Mouse (Mus musculus) duodenum, adult 2 months (tissue): ENCODE measurements around the gene Lce3c. TPM values are rescaled to one million over a fixed set of nuclear protein-coding genes. Genes with fewer than 3 reads are reported as not detected.

ENCODE experiments used
- polyA plus RNA-seq: library from polyadenylated mRNA; depleted of rRNA; stranded (reverse); fragments of >200 nt; gene quantifications from 2 replicates; pipeline ENCODE4 v1.2.3, GENCODE M21; 2012; ENCODE audit warnings: low replicate concordance; rRNA removed

Gene Lce3c
- polyA plus RNA-seq = not detected in 2 replicates

DNA sequence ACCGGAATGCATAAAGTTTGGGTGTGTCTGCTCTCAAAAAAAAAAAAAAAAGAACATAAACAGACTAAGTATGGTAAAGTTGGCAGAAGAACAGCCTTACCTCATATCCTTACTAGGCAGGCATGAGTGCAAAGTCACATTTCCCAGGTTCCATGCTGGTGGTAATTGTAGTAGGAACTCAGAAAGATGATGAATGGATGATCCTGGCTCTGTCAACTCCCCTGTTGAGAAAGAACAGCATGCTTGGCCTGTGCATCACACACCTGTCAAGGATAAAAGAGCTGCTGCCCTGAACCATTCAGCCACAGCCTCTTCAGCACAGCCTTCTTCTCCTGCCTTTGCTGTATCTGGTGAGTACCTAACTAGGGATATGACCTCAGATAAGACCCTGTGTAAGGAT is at the start of gene Lce3c:
Gene Lce3c (plus strand): TSS at position 301 of the 400 bp plus-strand sequence.

DNA sequence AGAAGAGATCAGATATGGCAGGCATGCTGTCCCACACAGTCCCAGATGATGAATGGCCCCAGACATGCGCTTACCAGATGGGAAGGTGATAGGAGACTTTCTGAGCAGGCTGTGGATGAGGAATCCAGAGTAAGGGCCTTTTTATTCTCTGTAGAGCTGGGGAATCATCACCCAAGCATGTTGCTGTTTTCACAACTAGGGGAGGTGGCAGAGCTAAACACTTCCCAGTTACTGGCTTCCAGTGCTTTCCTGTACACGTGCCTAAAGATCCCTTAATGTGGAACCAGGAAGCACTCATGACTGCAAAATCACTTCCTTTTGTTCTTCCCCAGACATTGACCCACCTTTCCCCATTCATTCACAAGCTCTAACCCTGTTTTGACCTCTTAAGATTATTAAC is 18.2 kb upstream of the Lce3c start, which contains the start of gene Lce3a:
Gene Lce3a (minus strand): TSS at position 101 of the 400 bp plus-strand sequence.

DNA sequence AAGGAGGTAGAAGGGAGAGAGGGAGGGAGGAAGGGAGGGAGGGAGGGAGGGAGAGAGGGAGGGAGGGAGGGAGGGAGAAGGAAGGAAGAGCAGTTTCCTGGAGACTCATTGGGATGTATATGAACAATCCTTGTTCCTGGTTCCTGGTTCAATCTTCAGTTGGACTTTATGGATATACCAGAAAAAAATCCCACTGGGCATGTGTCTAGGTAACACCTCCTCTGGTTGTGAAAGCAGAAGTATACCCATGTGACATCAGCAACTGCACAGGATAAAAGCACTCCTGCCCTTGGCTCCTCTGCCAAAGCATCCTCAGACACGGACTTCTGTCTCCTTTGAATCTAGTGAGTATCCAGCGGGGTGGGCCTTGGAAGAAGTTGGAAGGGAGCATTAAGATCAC is 11.6 kb upstream of the Lce3c start, which contains the start of gene Lce3b:
Gene Lce3b (plus strand): TSS at position 301 of the 400 bp plus-strand sequence.

DNA sequence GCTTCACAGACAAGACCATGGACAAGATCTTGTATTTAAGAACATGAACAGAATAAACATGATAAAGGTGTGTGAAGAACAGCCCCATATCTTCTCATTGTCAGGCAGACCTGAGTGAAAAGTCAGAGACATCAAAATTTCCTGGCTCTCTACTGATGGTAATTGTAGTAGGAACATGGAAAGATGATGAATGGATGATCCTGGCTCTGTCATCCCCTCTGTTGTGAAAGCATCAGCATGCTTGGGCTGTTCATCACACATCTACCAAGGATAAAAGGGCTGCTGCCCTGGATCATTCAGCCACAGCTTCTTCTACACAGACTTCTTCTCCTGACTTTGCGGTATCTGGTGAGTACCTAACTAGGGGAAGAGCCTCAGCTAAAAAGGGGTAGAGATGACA is 12.8 kb downstream of the Lce3c start, which contains the start of gene Lce3d:
Gene Lce3d (plus strand): TSS at position 301 of the 400 bp plus-strand sequence.

DNA sequence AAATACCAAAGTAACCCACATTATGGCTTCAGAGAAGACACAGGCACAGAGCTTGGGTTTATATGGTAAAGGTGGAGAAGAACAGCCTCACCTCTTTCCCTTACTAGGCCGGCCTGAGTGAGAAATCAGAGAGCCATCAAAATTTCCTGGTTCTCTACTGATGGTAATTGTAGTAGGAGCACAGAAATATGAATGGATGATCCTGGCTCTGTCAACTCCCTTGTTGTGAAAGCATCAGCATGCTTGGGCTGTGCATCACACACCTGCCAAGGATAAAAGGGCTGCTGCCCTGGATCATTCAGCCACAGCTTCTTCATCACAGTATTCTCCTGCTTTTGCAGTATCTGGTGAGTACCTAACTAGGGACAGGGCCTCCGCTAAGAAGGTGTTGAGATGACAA is 22.5 kb downstream of the Lce3c start, which contains the start of gene Lce3e:
Gene Lce3e (plus strand): TSS at position 301 of the 400 bp plus-strand sequence.

DNA sequence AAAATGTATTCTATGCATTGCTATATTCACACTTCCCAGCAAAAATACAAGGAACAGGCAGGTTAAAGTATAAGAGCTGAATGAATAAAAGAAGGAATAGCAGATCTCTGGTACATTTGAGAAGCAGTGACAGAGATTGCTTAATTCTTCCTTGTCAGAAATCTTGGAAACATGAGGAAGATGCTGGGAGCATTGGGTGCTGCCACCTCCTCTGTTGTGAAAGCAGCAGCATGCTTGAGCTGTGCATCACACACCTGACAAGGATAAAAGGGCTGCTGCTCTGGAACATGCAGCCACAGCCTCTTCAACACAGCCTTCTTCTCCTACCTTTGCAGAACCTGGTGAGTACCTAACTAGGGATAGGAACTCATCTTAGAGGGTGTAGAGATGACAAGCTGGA is 47.6 kb downstream of the Lce3c start, which contains the start of gene Lce3f:
Gene Lce3f (plus strand): TSS at position 301 of the 400 bp plus-strand sequence.

Other genes with a start within 250 kb of the Lce3c start
- not detected in 2 replicates for gene Lce1e, start 235.4 kb upstream of the Lce3c start, polyA plus RNA-seq
- 0.21 TPM in 1 of 2 replicates, not detected in the other for gene Lce1f, start 224.1 kb upstream of the Lce3c start, polyA plus RNA-seq
- gene Gm38119, start 205.4 kb upstream of the Lce3c start, polyA plus RNA-seq = not detected in 2 replicates
- not detected in 2 replicates for gene Lce1g, start 192.1 kb upstream of the Lce3c start, polyA plus RNA-seq
- gene Lce1h, start 179.4 kb upstream of the Lce3c start, polyA plus RNA-seq = not detected in 2 replicates
- not detected in 2 replicates for gene Lce1i, start 165.6 kb upstream of the Lce3c start, polyA plus RNA-seq
- not detected in 2 replicates for gene Lce1j, start 154.0 kb upstream of the Lce3c start, polyA plus RNA-seq
- not detected in 2 replicates for gene Lce1k, start 136.6 kb upstream of the Lce3c start, polyA plus RNA-seq
- gene Kprp, start 117.2 kb upstream of the Lce3c start, polyA plus RNA-seq = not detected in 2 replicates
- gene Lce1l, start 93.2 kb upstream of the Lce3c start, polyA plus RNA-seq = not detected in 2 replicates
- gene 2310050C09Rik, start 74.3 kb upstream of the Lce3c start, polyA plus RNA-seq = not detected in 2 replicates
- not detected in 2 replicates for gene Lce3a, start 18.3 kb upstream of the Lce3c start, polyA plus RNA-seq
- gene Lce3b, start 11.5 kb upstream of the Lce3c start, polyA plus RNA-seq = not detected in 2 replicates
- not detected in 2 replicates for gene Lce3d, start 12.9 kb downstream of the Lce3c start, polyA plus RNA-seq
- not detected in 2 replicates for gene Lce3e, start 22.6 kb downstream of the Lce3c start, polyA plus RNA-seq
- not detected in 2 replicates for gene Lce3f, start 47.7 kb downstream of the Lce3c start, polyA plus RNA-seq
- gene Crct1, start 71.2 kb downstream of the Lce3c start, polyA plus RNA-seq = 0.17 TPM in 1 of 2 replicates, not detected in the other
- not detected in 2 replicates for gene Lce1m, start 74.6 kb downstream of the Lce3c start, polyA plus RNA-seq
- not detected in 2 replicates for gene Gm4858, start 124.3 kb downstream of the Lce3c start, polyA plus RNA-seq
- gene Crnn, start 200.3 kb downstream of the Lce3c start, polyA plus RNA-seq = not detected in 2 replicates